Mouse (Mus musculus) myocyte (in vitro differentiated cells): ENCODE results near the gene Hnrnpf.

Experiments
- CEBPB ChIP-seq: IDR thresholded peaks from 2 replicates; pipeline ENCODE4 v1.6.1; 2011; ENCODE audit warnings: mild to moderate bottlenecking, moderate library complexity; ENCODE audit not compliant: poor library complexity, insufficient read depth, severe bottlenecking
- E2F4 ChIP-seq: IDR thresholded peaks from one replicate; pipeline ENCODE4 v1.6.1; 2011; ENCODE audit warnings: mild to moderate bottlenecking, control low read depth, moderate library complexity; ENCODE audit not compliant: insufficient read depth
- MAX ChIP-seq: IDR thresholded peaks from one replicate; pipeline ENCODE4 v1.6.1; 2011; ENCODE audit warnings: low read depth, mild to moderate bottlenecking, control low read depth
- MYOG ChIP-seq, 3 experiments: IDR thresholded peaks; one replicate each; pipeline ENCODE4 v1.6.1; 2011; ENCODE audit warnings: control low read depth in 2 of 3, low read depth in 2 of 3, mild to moderate bottlenecking in 2 of 3; ENCODE audit not compliant: insufficient read length in 2 of 3, control insufficient read depth in 1 of 3, insufficient read depth in 1 of 3
- POLR2A ChIP-seq: IDR thresholded peaks from one replicate; pipeline ENCODE4 v1.6.1; 2011; ENCODE audit warnings: low read depth, mild to moderate bottlenecking, control low read depth, moderate library complexity; ENCODE audit not compliant: insufficient read length
- POLR2AphosphoS2 ChIP-seq: IDR thresholded peaks from one replicate; pipeline ENCODE4 v1.6.1; 2011; ENCODE audit warnings: low read depth, control low read depth; ENCODE audit not compliant: insufficient read length
- TCF12 ChIP-seq: IDR thresholded peaks from one replicate; pipeline ENCODE4 v1.6.1; 2011; ENCODE audit warnings: mild to moderate bottlenecking, control low read depth; ENCODE audit not compliant: poor library complexity, insufficient read depth, severe bottlenecking
- TCF3 ChIP-seq: IDR thresholded peaks from one replicate; pipeline ENCODE4 v1.6.1; 2011; ENCODE audit warnings: low read depth, control low read depth; ENCODE audit not compliant: insufficient read length
- USF1 ChIP-seq: IDR thresholded peaks from one replicate; pipeline ENCODE4 v1.6.1; 2011; ENCODE audit warnings: low read depth, mild to moderate bottlenecking, control low read depth, moderate library complexity

DNA sequence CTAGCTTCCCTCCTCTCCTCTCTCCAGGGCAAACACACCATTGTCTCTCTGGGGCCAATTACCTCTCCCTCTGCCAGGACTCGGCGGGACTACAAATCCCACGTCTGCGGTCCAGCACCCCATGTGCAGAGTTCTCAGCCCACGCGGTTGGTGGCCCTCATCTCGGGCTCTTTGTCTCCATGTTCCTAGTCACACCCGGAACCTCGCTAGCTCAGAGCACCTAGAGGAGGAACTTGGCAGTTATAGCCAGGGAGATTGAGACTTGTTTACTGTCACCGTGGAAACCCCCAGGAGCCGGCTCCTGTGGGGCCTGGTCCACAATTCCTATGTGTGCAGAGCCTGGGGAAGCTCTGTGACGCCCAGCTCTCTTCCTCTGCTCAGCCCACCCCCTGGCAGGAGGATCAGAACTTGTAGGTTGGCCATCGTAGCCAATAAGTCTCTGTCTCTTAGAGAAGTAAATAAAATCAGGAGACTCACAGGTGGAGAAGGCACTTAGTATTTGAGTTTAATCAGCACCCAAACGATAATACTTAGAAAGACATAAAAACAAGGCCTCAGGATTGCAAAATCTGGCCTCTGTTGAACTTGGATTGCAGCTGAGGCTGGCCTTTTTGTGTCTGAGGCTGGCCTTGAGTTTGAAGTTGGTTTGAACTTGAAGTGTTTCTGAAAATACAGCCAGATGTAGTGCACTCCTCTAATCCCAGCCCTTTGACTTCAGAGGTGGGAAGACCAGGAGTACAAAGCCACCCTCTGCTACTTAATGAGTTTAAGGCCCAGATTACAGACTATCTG lies 8.6 kb upstream of the Hnrnpf start:
- no peak for TF ChIP-seq CEBPB
- TF ChIP-seq POLR2A = no peak
- TF ChIP-seq POLR2AphosphoS2 = no peak
- TF ChIP-seq MYOG (IDR thresholded peaks at IDR 0.05; ENCODE audit: control insufficient read depth in 1 of 3, insufficient read depth in 1 of 3, insufficient read length in 2 of 3, low read depth in 2 of 3) = no peak
- no peak for TF ChIP-seq MAX
- TF ChIP-seq TCF12 = no peak
- TF ChIP-seq USF1 = no peak
- no peak for TF ChIP-seq TCF3
- TF ChIP-seq E2F4 = no peak
